Mouse (Mus musculus): ENCODE data around the gene Cdhr4.

Cdhr4 gene

GRCm38 (mm10) chr9:107975399-107976386 lies 16.6 kb upstream of the Cdhr4 start, which contains the start of gene Uba7:
TSS of gene Uba7 (plus strand) at chr9:107975505.
- no peak for DNase-seq (ENCODE audit: low spot score)

GRCm38 (mm10) chr9:107978815-107979214 lies 13.5 kb upstream of the Cdhr4 start:
- DNase-seq (ENCODE audit: low spot score), result no peak

GRCm38 (mm10) chr9:107981684-107982605 lies 10.4 kb upstream of the Cdhr4 start:
- DNase-seq (ENCODE audit: low spot score), result no peak

- DNase-seq (ENCODE audit: low spot score), result no peak
Observed at GRCm38 (mm10) chr9:107982681-107983346, 9.5 kb upstream of the Cdhr4 start, which contains the start of gene Gm20661. TSS of gene Gm20661 (plus strand) at chr9:107983058.

- peak; percentile 44 for DNase-seq (ENCODE audit: low spot score)
Observed at GRCm38 (mm10) chr9:107983421-107983890, 8.8 kb upstream of the Cdhr4 start.

- no peak for DNase-seq (ENCODE audit: low spot score)
Observed at GRCm38 (mm10) chr9:107984052-107984753, 8.1 kb upstream of the Cdhr4 start.

GRCm38 (mm10) chr9:107984754-107985055 lies 7.6 kb upstream of the Cdhr4 start:
- DNase-seq (ENCODE audit: low spot score), result no peak

- peak; percentile 89 for DNase-seq (ENCODE audit: low spot score)
Observed at GRCm38 (mm10) chr9:107985131-107986119, 6.9 kb upstream of the Cdhr4 start, which contains the start of gene Inka1. TSS of gene Inka1 (minus strand) at chr9:107985879.

- peak; percentile 79 for DNase-seq (ENCODE audit: low spot score)
Observed at GRCm38 (mm10) chr9:107986376-107986775, 5.9 kb upstream of the Cdhr4 start.

GRCm38 (mm10) chr9:107987950-107988349 lies 4.3 kb upstream of the Cdhr4 start:
- no peak for DNase-seq (ENCODE audit: low spot score)

- DNase-seq (ENCODE audit: low spot score), result no peak
Observed at GRCm38 (mm10) chr9:107993013-107993412, 716 bp downstream of the Cdhr4 start.

- DNase-seq (ENCODE audit: low spot score), result no peak
Observed at GRCm38 (mm10) chr9:107994464-107994863, 2.2 kb downstream of the Cdhr4 start.

GRCm38 (mm10) chr9:107995513-107995912 lies 3.2 kb downstream of the Cdhr4 start:
- no peak for DNase-seq (ENCODE audit: low spot score)

- no peak for DNase-seq (ENCODE audit: low spot score)
Observed at GRCm38 (mm10) chr9:107996049-107996448, 3.8 kb downstream of the Cdhr4 start, which contains the start of gene Gm20662. TSS of gene Gm20662 (plus strand) at chr9:107996349.

- peak; percentile 99 for DNase-seq (ENCODE audit: low spot score)
Observed at GRCm38 (mm10) chr9:108001922-108002770, 9.8 kb downstream of the Cdhr4 start, which contains the start of gene Ip6k1. TSS of gene Ip6k1 (plus strand) at chr9:108002501.

GRCm38 (mm10) chr9:108002778-108003530 lies 10.7 kb downstream of the Cdhr4 start:
- DNase-seq (ENCODE audit: low spot score), result no peak

GRCm38 (mm10) chr9:108003531-108003890 lies 11.2 kb downstream of the Cdhr4 start:
- DNase-seq (ENCODE audit: low spot score), result no peak

- no peak for DNase-seq (ENCODE audit: low spot score)
Observed at GRCm38 (mm10) chr9:108008041-108008440, 15.7 kb downstream of the Cdhr4 start.

Data from ovary, postnatal 36 days (tissue).